Mouse (Mus musculus): ENCODE measurements around the gene Cd207. TPM values are rescaled to one million over a fixed set of nuclear protein-coding genes. Genes with fewer than 3 reads are reported as not detected.
A peak's percentile ranks its signal among the peaks of the same experiment; 100 is the strongest.

Cd207 gene
- polyA plus RNA-seq, 1 experiment from 2014 or later, result not detected

GRCm38 (mm10) chr6:83713271-83714136 is 35.8 kb upstream of the Cd207 start:
- ATAC-seq (no peak), DNase-seq (ENCODE audit: low spot score) (no peak)
- no peak overlapping the region for H3K4me2 ChIP-seq (replicated peaks; ENCODE audit: low read depth, low read length)
- WGBS, result 7% methylated on average over 12 of the region's 12 CpGs
- no peaks in the 10 kb centered on the region for H3K9me3 ChIP-seq (ENCODE audit: low read length)
- H3K9ac ChIP-seq (replicated peaks; ENCODE audit: low read depth), result no peak overlapping the region
- H3K27me3 ChIP-seq (replicated peaks; ENCODE audit: insufficient read depth, low read length), result peaks cover 98% of the 10 kb centered on the region
- TF ChIP-seq EP300 (IDR thresholded peaks at IDR 0.05) (no peak), CTCF (IDR thresholded peaks at IDR 0.05) (no peak)
- H3K4me3 ChIP-seq (ENCODE audit: low read depth, low read length), result no peak overlapping the region
- peaks cover 4% of the 10 kb centered on the region; the same call in 1 of the 2 replicates for H3K4me1 ChIP-seq (ENCODE audit: insufficient read depth, low read depth, low read length)
- H3K27ac ChIP-seq (ENCODE audit: low read length), result no peak overlapping the region
- no peaks in the 10 kb centered on the region for H3K36me3 ChIP-seq (ENCODE audit: insufficient read depth, low read length)

GRCm38 (mm10) chr6:83711725-83712475 is 34.2 kb upstream of the Cd207 start:
- Histone ChIP-seq H3K4me1 (ENCODE audit: insufficient read depth, low read depth, low read length) (peaks cover 4% of the 10 kb centered on the region; the same call in 1 of the 2 replicates), H3K4me3 (ENCODE audit: low read depth, low read length) (peak overlapping the region; percentile 30; the same call in 1 of the 2 replicates), H3K27me3 (replicated peaks; ENCODE audit: insufficient read depth, low read length) (peaks cover 98% of the 10 kb centered on the region), H3K27ac (ENCODE audit: low read length) (no peak overlapping the region), H3K9me3 (ENCODE audit: low read length) (no peaks in the 10 kb centered on the region), H3K9ac (replicated peaks; ENCODE audit: low read depth) (no peak overlapping the region), H3K36me3 (ENCODE audit: insufficient read depth, low read length) (no peaks in the 10 kb centered on the region), H3K4me2 (replicated peaks; ENCODE audit: low read depth, low read length) (0 out of 2 replicates have a peak overlapping the region, but pooled peaks have one; percentile 8)
- WGBS, result 4% methylated on average over 45 of the region's 45 CpGs
- TF ChIP-seq CTCF (IDR thresholded peaks at IDR 0.05) (no peak), EP300 (IDR thresholded peaks at IDR 0.05) (no peak)
- ATAC-seq (no peak), DNase-seq (ENCODE audit: low spot score) (no peak)

GRCm38 (mm10) chr6:83711067-83711675 is 33.5 kb upstream of the Cd207 start, which contains the start of gene Vax2:
Gene Vax2, plus strand, starts transcription at chr6:83711264.
- TF ChIP-seq CTCF (IDR thresholded peaks at IDR 0.05) (no peak), EP300 (IDR thresholded peaks at IDR 0.05) (no peak)
- DNase-seq (ENCODE audit: low spot score), result peak; percentile 53
- Histone ChIP-seq H3K9me3 (ENCODE audit: low read length) (no peaks in the 10 kb centered on the region), H3K36me3 (ENCODE audit: insufficient read depth, low read length) (no peaks in the 10 kb centered on the region), H3K27ac (ENCODE audit: low read length) (no peak within 1 kb of the TSS), H3K4me3 (ENCODE audit: low read depth, low read length) (peak within 1 kb of the TSS; percentile 30), H3K4me1 (ENCODE audit: insufficient read depth, low read depth, low read length) (peaks cover 4% of the 10 kb centered on the region; the same call in 1 of the 2 replicates), H3K9ac (replicated peaks; ENCODE audit: low read depth) (no peak within 1 kb of the TSS), H3K4me2 (replicated peaks; ENCODE audit: low read depth, low read length) (peak within 1 kb of the TSS; percentile 59), H3K27me3 (replicated peaks; ENCODE audit: insufficient read depth, low read length) (peaks cover 99% of the 10 kb centered on the region)
- under 1% methylated on average over 39 of the region's 46 CpGs for WGBS
- peak; percentile 88 for ATAC-seq

- no peaks in the 10 kb centered on the region; the same call in 1 of the 2 replicates for H3K4me1 ChIP-seq (ENCODE audit: insufficient read depth, low read depth, low read length)
- no peak overlapping the region for H3K27ac ChIP-seq (ENCODE audit: low read length)
- H3K4me3 ChIP-seq (ENCODE audit: low read depth, low read length), result peak overlapping the region; percentile 30
- no peaks in the 10 kb centered on the region for H3K9me3 ChIP-seq (ENCODE audit: low read length)
- peak overlapping the region; percentile 59 for H3K4me2 ChIP-seq (replicated peaks; ENCODE audit: low read depth, low read length)
- ATAC-seq, result peak; percentile 58
- TF ChIP-seq CTCF (IDR thresholded peaks at IDR 0.05), result no peak
- no peak for TF ChIP-seq EP300 (IDR thresholded peaks at IDR 0.05)
- no peaks in the 10 kb centered on the region for H3K36me3 ChIP-seq (ENCODE audit: insufficient read depth, low read length)
- no peak for DNase-seq (ENCODE audit: low spot score)
- under 1% methylated on average over 31 of the region's 32 CpGs for WGBS
- H3K27me3 ChIP-seq (replicated peaks; ENCODE audit: insufficient read depth, low read length), result peaks cover 99% of the 10 kb centered on the region
- no peak overlapping the region for H3K9ac ChIP-seq (replicated peaks; ENCODE audit: low read depth)
These were observed 32.9 kb upstream of the Cd207 start for GRCm38 (mm10) chr6:83710361-83711066.

- H3K9ac ChIP-seq (replicated peaks; ENCODE audit: low read depth), result no peak overlapping the region
- H3K4me3 ChIP-seq (ENCODE audit: low read depth, low read length), result no peak overlapping the region
- no peaks in the 10 kb centered on the region for H3K9me3 ChIP-seq (ENCODE audit: low read length)
- ATAC-seq, result no peak
- no peak for TF ChIP-seq CTCF (IDR thresholded peaks at IDR 0.05)
- TF ChIP-seq EP300 (IDR thresholded peaks at IDR 0.05), result no peak
- H3K27ac ChIP-seq (ENCODE audit: low read length), result no peak overlapping the region
- peaks cover 97% of the 10 kb centered on the region for H3K27me3 ChIP-seq (replicated peaks; ENCODE audit: insufficient read depth, low read length)
- H3K36me3 ChIP-seq (ENCODE audit: insufficient read depth, low read length), result no peaks in the 10 kb centered on the region
- 13% methylated on average over 6 of the region's 6 CpGs for WGBS
- DNase-seq (ENCODE audit: low spot score), result no peak
- H3K4me1 ChIP-seq (ENCODE audit: insufficient read depth, low read depth, low read length), result no peaks in the 10 kb centered on the region; the same call in 1 of the 2 replicates
- no peak overlapping the region for H3K4me2 ChIP-seq (replicated peaks; ENCODE audit: low read depth, low read length)
These were observed 30.3 kb upstream of the Cd207 start for GRCm38 (mm10) chr6:83707738-83708510.
